Mouse (Mus musculus) megakaryocyte-erythroid progenitor cell, adult 5-6 weeks (primary cell): ENCODE measurements around the gene Mark3. TPM values are rescaled to one million over a fixed set of nuclear protein-coding genes. Genes with fewer than 3 reads are reported as not detected.
A peak's percentile ranks its signal among the peaks of the same experiment; 100 is the strongest.
"Not testable (repeated sequence)": the region's sequence is repeated elsewhere in the genome, so short reads cannot be mapped to it uniquely, and the experiment has no call there.

Experiments used
- ATAC-seq: replicated peaks from 2 replicates; pipeline ENCODE4 v1.8.0; 2016; ENCODE audit warnings: mild to moderate bottlenecking, inconsistent platforms; ENCODE audit not compliant: severe bottlenecking, poor library complexity, low FRiP score, low TSS enrichment
- total RNA-seq, 2 experiments: library from RNA; stranded (forward) in 1 of 2; stranded (reverse) in 1 of 2; fragments of 200-1000, 215-1000 nt in 1 of 2; fragments of >200 nt in 1 of 2; fragmentation: Nextera tagmentation in 1 of 2; gene quantifications; 2 replicates each; pipeline ENCODE4 v1.2.3; 2014 to 2017

Gene Mark3
- total RNA-seq (2014; fragmentation: Nextera tagmentation) (56.3 and 62.2 TPM in 2 replicates), total RNA-seq (2017) (55.2 and 81.3 TPM in 2 replicates)

- ATAC-seq: peak; percentile 96
Observed at GRCm38 (mm10) chr12:111574074-111574886, at the start of gene Mark3. Gene Mark3 (plus strand): TSS chr12:111574523.

GRCm38 (mm10) chr12:111524883-111525282 is 49.4 kb upstream of the Mark3 start:
- ATAC-seq: no peak

- ATAC-seq: no peak
Observed at GRCm38 (mm10) chr12:111527643-111528281, 46.6 kb upstream of the Mark3 start.

GRCm38 (mm10) chr12:111529192-111529591 is 45.1 kb upstream of the Mark3 start:
- no peak for ATAC-seq

- ATAC-seq: no peak
Observed at GRCm38 (mm10) chr12:111533096-111533794, 41.1 kb upstream of the Mark3 start.

- peak; percentile 72 for ATAC-seq
Observed at GRCm38 (mm10) chr12:111535281-111535680, 39.0 kb upstream of the Mark3 start.

- no peak for ATAC-seq
Observed at GRCm38 (mm10) chr12:111535762-111536161, 38.6 kb upstream of the Mark3 start.

- no peak for ATAC-seq
Observed at GRCm38 (mm10) chr12:111536746-111537145, 37.6 kb upstream of the Mark3 start.

GRCm38 (mm10) chr12:111537341-111537740 is 37.0 kb upstream of the Mark3 start:
- ATAC-seq: peak; percentile 15; the same call in 1 of the 2 replicates

- peak; percentile 96 for ATAC-seq
Observed at GRCm38 (mm10) chr12:111537796-111538291, 36.5 kb upstream of the Mark3 start, which contains the start of gene Eif5. Gene Eif5 (plus strand): TSS chr12:111538016.

- no peak for ATAC-seq
Observed at GRCm38 (mm10) chr12:111538292-111539040, 35.9 kb upstream of the Mark3 start.

GRCm38 (mm10) chr12:111539041-111539345 is 35.3 kb upstream of the Mark3 start:
- ATAC-seq: no peak

- no peak for ATAC-seq
Observed at GRCm38 (mm10) chr12:111547070-111547469, 27.3 kb upstream of the Mark3 start.

GRCm38 (mm10) chr12:111548555-111549289 is 25.6 kb upstream of the Mark3 start:
- ATAC-seq: 0 out of 2 replicates have a peak, but pooled peaks have one; percentile 5

- ATAC-seq: no peak
Observed at GRCm38 (mm10) chr12:111550679-111551078, 23.6 kb upstream of the Mark3 start.

GRCm38 (mm10) chr12:111552342-111552741 is 22.0 kb upstream of the Mark3 start:
- ATAC-seq: no peak

- ATAC-seq: no peak
Observed at GRCm38 (mm10) chr12:111555357-111555756, 19.0 kb upstream of the Mark3 start.

- not testable (repeated sequence) for ATAC-seq
Observed at GRCm38 (mm10) chr12:111555893-111556292, 18.4 kb upstream of the Mark3 start.

GRCm38 (mm10) chr12:111557538-111557937 is 16.8 kb upstream of the Mark3 start:
- ATAC-seq: no peak
